9 mouse cellular contexts compared by ENCODE assay signal in the genomic region with DNA sequence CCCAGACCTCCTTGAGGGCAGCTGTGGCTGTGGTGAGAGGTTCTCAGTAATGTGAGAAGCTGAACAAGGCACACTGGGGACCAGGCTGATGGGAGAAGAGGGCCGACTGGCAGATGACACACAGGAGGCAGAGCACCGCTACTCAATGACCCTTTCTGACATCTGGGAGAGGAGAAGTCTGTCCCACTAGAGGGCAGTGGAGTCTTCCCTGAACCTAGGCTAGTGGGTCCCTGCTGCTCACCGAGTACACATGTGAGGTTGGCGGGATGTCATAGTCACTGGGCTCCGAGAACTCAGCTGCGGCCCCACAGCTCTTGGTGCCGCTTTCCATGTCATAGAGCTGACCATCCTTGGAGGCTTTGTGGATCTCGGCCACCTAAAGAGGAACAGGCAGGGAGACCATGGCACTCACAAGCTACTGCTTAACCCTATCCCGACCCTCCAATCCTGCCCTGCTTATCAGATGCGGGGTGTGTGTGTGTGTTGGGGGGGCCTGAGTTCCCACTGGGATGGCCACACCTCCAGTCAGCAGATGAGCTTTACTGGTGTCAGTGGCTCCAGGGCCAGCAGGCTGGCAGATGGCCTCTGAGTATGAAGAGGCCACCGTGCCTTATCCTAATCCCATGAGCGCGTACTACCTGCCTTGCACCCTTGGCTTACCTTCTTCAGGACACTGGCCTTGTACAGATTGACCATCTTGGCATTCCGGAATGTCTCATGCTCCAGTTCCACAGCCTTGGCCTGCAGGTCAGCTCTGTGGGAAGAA. TPM values are rescaled to one million over a fixed set of nuclear protein-coding genes. Genes with fewer than 3 reads are reported as not detected.
DNase-seq lines count a peak whose midpoint lies in the region; TF ChIP-seq lines count a peak whose summit lies in the region.
"Had no signal": no experiment of that assay in that cellular context is flagged by ENCODE, and none has a peak within 500 bp of the region (broad histone marks: within the 10 kb centered on the region; RNA-seq: fewer than 3 reads in every experiment).

No protein-coding gene starts in this region.

- no peaks in the 10 kb centered on the region for H3K4me1 ChIP-seq in cortical plate, adult 2 months (ENCODE audit: control insufficient read depth, insufficient read depth, low read length)

- no peak overlapping the region for H3K4me3 ChIP-seq in cortical plate, adult 2 months (ENCODE audit: insufficient read depth, low read length)
- H3K4me3 ChIP-seq: neural tube, embryonic 15.5 days had no signal

- peak; percentile 35 for DNase-seq in layer of hippocampus, adult 11-12 months (ENCODE audit: low spot score)
- DNase-seq in layer of hippocampus, postnatal 25 days (ENCODE audit: extremely low spot score in 1 of 2, low spot score in 1 of 2) = no peak
- DNase-seq in R1 (ENCODE audit: low read depth, low spot score) = peak; percentile 72
- peak; percentile 23 for DNase-seq in retina, adult 2 months (ENCODE audit: low read depth, low spot score)
- DNase-seq in layer of hippocampus, adult 9-10 months (ENCODE audit: low spot score) = no peak
- no peak for DNase-seq in adrenal gland, postnatal 4 days (ENCODE audit: low spot score in 2 of 2)
- no peak for DNase-seq in left cerebral cortex, postnatal 10 days (ENCODE audit: extremely low spot score in 1 of 2, low spot score in 2 of 2)

- TF ChIP-seq POLR2A in cortical plate, adult 2 months (IDR thresholded peaks at IDR 0.05; ENCODE audit: extremely low read depth, insufficient read depth, low read length) = no peak

- TF ChIP-seq CTCF in cortical plate, adult 2 months (IDR thresholded peaks at IDR 0.05; ENCODE audit: extremely low read depth, insufficient read depth, low read length) = 0 out of 2 replicates have a peak, but pooled peaks have one; percentile 20

- intact Hi-C loops in left cerebral cortex, postnatal 10 days (cut with DNase I) = no loop called here

- H3K27ac ChIP-seq in cortical plate, adult 2 months (ENCODE audit: insufficient read depth, low read length) = no peak overlapping the region
- H3K27ac ChIP-seq: neural tube, embryonic 15.5 days had no signal

RNA-seq across cellular contexts. Expression of gene Smim5, which starts 4.8 kb away (rescaled TPM):
- total RNA-seq in layer of hippocampus, postnatal 25 days (2021) = 1 to 10 TPM in 1 of 2 experiments, under 1 TPM in 1; 0.54 to 1.2 TPM
- polyA plus RNA-seq in cortical plate, adult 2 months (2012; rRNA removed) = 0.57 and 0.58 TPM in 2 replicates
- total RNA-seq in adrenal gland, postnatal 4 days (2021) = 1 to 10 TPM; 2.1 to 2.3 TPM
- total RNA-seq in left cerebral cortex, postnatal 10 days (2021) = under 1 TPM in 1 of 2 experiments, not detected in 1; 0.41 TPM

RNA-seq across cellular contexts. Expression of gene Smim6, which starts 16.9 kb away (rescaled TPM):
- total RNA-seq in layer of hippocampus, postnatal 25 days (2021) = not detected
- not detected in 2 replicates for polyA plus RNA-seq in cortical plate, adult 2 months (2012; rRNA removed)
- total RNA-seq in adrenal gland, postnatal 4 days (2021) = 1 to 10 TPM in 1 of 2 experiments, not detected in 1; 1.8 TPM
- not detected for total RNA-seq in left cerebral cortex, postnatal 10 days (2021)

RNA-seq across cellular contexts. Expression of gene Myo15b, which starts 36.7 kb away (rescaled TPM):
- under 1 TPM; 0.27 to 0.28 TPM for total RNA-seq in layer of hippocampus, postnatal 25 days (2021)
- 1.1 TPM in 2 replicates for polyA plus RNA-seq in cortical plate, adult 2 months (2012; rRNA removed)
- total RNA-seq in adrenal gland, postnatal 4 days (2021) = 1 to 10 TPM; 1.1 to 6.8 TPM
- under 1 TPM; 0.17 to 0.93 TPM for total RNA-seq in left cerebral cortex, postnatal 10 days (2021)

RNA-seq across cellular contexts. Expression of gene Sap30bp, which starts 38.1 kb away (rescaled TPM):
- total RNA-seq in layer of hippocampus, postnatal 25 days (2021) = 10 to 100 TPM; 33.1 to 47.4 TPM
- polyA plus RNA-seq in cortical plate, adult 2 months (2012; rRNA removed) = 51.2 and 57.0 TPM in 2 replicates
- total RNA-seq in adrenal gland, postnatal 4 days (2021) = 10 to 100 TPM; 44.9 to 51.5 TPM
- total RNA-seq in left cerebral cortex, postnatal 10 days (2021) = 10 to 100 TPM; 55.3 to 60.9 TPM

RNA-seq across cellular contexts. Expression of gene Recql5, which starts 38.3 kb away (rescaled TPM):
- total RNA-seq in layer of hippocampus, postnatal 25 days (2021) = 10 to 100 TPM; 25.7 to 28.4 TPM
- polyA plus RNA-seq in cortical plate, adult 2 months (2012; rRNA removed) = 31.7 and 36.4 TPM in 2 replicates
- total RNA-seq in adrenal gland, postnatal 4 days (2021) = 10 to 100 TPM; 28.6 to 28.8 TPM
- total RNA-seq in left cerebral cortex, postnatal 10 days (2021) = 10 to 100 TPM; 17.1 to 20.9 TPM

Comparison
In these comparisons a context has a peak if more than half of its experiments do, and no peak if none do; other contexts are left out.
1. DNase-seq: peak in layer of hippocampus, adult 11-12 months (single experiment), R1 (single experiment) and retina, adult 2 months (single experiment); none in layer of hippocampus, postnatal 25 days (0 of 2), layer of hippocampus, adult 9-10 months (single experiment), adrenal gland, postnatal 4 days (0 of 2) and left cerebral cortex, postnatal 10 days (0 of 2).